Mouse (Mus musculus) B cell, adult 62 days (primary cell): Measurements from ENCODE around the gene Gatad2b. TPM values are rescaled to one million over a fixed set of nuclear protein-coding genes. Genes with fewer than 3 reads are reported as not detected.

Source experiments
- total RNA-seq: library from RNA; stranded (reverse); gene quantifications from 4 replicates; pipeline ENCODE4 v1.2.4, GENCODE M21; 2023

Gene Gatad2b
- 124 to 137 TPM (median 130 TPM) in 4 replicates for total RNA-seq

GRCm38 (mm10) chr3:90292345-90293275 is at the start of gene Gatad2b:
Gene Gatad2b, plus strand, starts transcription at chr3:90293178.

DNA sequence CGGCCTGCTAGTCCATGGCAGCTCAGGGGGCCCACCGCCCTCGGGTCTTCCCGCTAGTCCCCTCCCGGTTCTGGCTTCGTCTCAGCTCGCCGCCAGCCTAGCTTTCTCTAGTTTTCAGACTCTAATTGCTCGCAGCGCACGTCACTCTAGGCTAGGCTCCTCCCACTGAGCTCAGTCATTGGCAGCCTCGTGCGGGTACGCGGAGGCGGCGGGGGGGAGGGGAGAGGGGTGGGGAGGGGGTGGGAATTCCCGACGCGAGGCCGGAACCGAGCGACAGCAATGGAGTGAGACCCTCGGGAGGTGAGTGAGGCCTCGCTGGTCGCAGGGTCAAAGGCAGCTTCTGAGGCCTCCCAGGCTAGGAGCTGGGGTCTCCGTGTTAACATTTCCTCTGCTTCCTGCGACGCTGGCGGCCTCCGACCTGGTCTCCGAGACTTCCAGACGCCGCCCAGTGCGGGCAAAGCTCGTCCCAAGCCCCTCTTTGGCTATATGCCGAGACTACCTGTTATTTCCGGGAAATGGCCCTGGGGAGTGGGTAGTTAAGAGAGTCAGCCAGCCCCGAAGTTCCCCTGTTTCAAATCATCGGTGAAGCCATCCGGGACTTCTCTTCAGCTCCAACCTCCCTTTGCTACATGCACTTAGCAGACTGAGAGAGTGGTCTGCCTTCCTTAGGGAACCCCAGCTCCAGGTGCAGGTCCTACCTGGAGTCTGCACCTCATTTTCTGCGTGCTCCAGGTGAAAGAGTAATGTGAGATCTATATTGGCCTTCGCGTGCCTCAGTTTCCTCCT is 44.8 kb upstream of the Gatad2b start, which contains the start of gene Slc39a1:
Slc39a1 (plus strand) TSS at position 213 of the 786 bp plus-strand sequence.

GRCm38 (mm10) chr3:90253653-90254418 is 39.1 kb upstream of the Gatad2b start, which contains the start of gene Crtc2:
Gene Crtc2, plus strand, starts transcription at chr3:90254163.

DNA sequence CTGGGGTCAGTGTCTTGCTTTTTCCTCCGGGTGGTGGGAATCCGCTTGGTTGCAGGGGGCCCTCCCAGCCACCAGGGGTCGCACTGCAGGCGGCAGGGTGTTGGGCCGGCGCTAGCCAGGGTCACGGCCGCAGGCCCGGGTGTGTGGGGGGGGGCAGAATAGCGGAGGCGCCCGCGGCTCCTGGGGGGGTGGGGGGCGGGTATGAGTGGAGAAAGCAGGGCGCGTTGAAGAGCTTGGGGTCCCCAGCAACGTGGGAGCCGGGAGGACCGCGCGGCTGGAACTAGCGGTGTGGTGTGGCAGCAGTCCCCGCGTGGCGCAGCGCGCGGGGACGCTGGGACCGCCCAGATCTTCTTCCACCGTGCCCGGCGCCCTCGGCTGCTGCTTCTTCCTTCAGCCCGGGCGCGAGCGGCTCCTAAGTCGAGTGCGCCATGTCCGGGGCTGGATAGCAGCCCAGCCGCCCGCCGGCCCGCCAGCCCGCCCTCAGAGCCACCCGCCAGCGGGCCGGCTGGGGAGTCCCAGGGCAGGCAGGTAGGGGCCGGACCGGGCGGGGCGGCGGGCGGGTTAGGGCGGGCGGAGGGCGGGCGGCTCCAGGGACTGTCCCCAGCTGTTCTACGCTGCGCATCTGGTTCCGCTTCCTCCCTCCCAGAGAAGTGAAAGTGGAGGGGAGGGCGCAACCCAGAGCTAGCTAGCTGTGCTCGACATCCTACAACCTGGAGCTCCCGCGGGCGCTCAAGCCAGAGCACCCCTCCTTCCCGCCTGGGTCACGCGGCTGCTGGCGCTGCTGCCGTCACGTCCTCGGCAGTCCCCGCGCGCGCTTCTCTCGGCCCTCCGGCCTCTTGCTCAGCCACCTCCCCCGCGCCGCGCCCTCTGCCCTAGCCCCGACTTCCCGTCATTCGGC is 27.7 kb upstream of the Gatad2b start, which contains the start of gene Dennd4b:
Dennd4b (plus strand) TSS at position 152 of the 898 bp plus-strand sequence.

DNA sequence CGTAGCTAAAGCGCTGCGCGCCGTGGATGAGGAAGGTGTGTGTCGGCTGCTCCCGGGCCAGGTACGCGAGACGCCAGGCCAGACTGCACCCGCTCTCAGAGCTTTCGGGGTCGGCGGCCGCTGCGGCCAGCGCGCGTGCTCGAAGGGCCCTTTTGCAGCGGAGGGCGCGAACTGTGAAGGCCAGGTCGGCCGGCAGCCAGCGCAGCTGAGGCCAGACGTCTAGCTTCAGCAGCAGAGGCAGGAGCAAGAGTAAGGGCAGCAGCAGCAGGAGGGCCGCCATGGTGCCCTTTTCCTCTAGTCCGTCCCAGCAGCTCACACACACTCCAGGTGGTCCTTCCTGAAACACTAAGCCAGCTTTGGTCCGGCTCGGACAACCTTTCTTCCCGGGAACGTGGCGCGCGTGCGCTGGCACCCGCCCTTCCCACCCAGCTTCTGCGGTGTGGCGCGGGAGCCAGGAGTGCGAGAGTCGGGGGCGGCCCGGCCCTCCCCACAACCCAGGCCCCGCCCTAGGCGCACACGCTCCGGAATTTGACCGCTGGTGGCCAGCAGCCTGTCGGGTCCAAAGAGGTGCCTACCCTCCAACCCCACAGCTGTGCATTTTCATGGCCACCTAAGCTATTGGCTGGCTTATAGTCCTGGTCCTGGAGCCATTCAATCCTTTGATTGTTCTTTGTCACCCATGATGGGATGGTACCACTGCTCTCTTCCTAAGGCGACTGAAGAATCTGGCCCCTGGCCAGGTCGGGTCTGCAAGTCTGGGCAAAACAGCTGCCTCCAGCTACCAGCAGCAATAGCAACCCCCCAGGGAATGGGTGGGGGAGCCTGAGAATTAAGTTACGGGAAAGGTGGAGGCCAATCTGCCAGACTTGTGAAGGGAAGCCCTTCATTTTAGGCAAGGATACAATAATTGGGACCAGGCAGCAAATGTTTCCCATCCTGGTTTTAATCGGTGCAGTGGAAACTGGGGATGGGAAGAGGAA is 96.8 kb downstream of the Gatad2b start, which contains the start of gene Slc27a3:
Slc27a3 (minus strand) TSS at position 428 of the 980 bp plus-strand sequence.

Other genes starting within 250 kb of the Gatad2b start
- gene 4933434E20Rik, start 241.5 kb upstream of the Gatad2b start, total RNA-seq: 107 to 116 TPM (median 114 TPM) in 4 replicates
- 331 to 385 TPM (median 358 TPM) in 4 replicates for gene Ubap2l, start 240.6 kb upstream of the Gatad2b start, total RNA-seq
- gene Tpm3, start 220.5 kb upstream of the Gatad2b start, total RNA-seq: 545 to 588 TPM (median 552 TPM) in 4 replicates
- 1.7 to 2.5 TPM (median 1.9 TPM) in 4 replicates for gene Nup210l, start 189.0 kb upstream of the Gatad2b start, total RNA-seq
- gene Rps27, start 79.5 kb upstream of the Gatad2b start, total RNA-seq: 9,520 to 10,422 TPM (median 10,240 TPM) in 4 replicates
- gene Rab13, start 79.5 kb upstream of the Gatad2b start, total RNA-seq: 0.72 to 0.92 TPM in 2 of 4 replicates, not detected in the others
- 83.4 to 92.8 TPM (median 90.6 TPM) in 4 replicates for gene Jtb, start 61.6 kb upstream of the Gatad2b start, total RNA-seq
- not detected in 4 replicates for gene Creb3l4, start 49.7 kb upstream of the Gatad2b start, total RNA-seq
- gene Slc39a1, start 45.0 kb upstream of the Gatad2b start, total RNA-seq: 25.9 to 33.1 TPM (median 28.9 TPM) in 4 replicates
- 187 to 216 TPM (median 200 TPM) in 4 replicates for gene Crtc2, start 39.0 kb upstream of the Gatad2b start, total RNA-seq
- 174 to 184 TPM (median 178 TPM) in 4 replicates for gene Dennd4b, start 28.0 kb upstream of the Gatad2b start, total RNA-seq
- 0.91 to 1.4 TPM (median 1.1 TPM) in 4 replicates for gene Slc27a3, start 96.8 kb downstream of the Gatad2b start, total RNA-seq
- 50.2 to 54.0 TPM (median 52.5 TPM) in 4 replicates for gene Ints3, start 140.4 kb downstream of the Gatad2b start, total RNA-seq
- not detected in 4 replicates for gene Npr1, start 172.7 kb downstream of the Gatad2b start, total RNA-seq
- gene Ilf2, start 182.9 kb downstream of the Gatad2b start, total RNA-seq: 92.2 to 99.3 TPM (median 93.2 TPM) in 4 replicates
- 56.1 to 60.1 TPM (median 57.1 TPM) in 4 replicates for gene Snapin, start 197.9 kb downstream of the Gatad2b start, total RNA-seq
- gene Chtop, start 216.3 kb downstream of the Gatad2b start, total RNA-seq: 193 to 200 TPM (median 196 TPM) in 4 replicates
- gene S100a1, start 221.2 kb downstream of the Gatad2b start, total RNA-seq: 0.95 to 1.3 TPM in 2 of 4 replicates, not detected in the others
- gene S100a13, start 221.3 kb downstream of the Gatad2b start, total RNA-seq: 14.6 to 23.9 TPM (median 17.6 TPM) in 4 replicates
- gene S100a14, start 233.7 kb downstream of the Gatad2b start, total RNA-seq: 0.44 TPM in 1 of 4 replicates, not detected in the others
- gene S100a16, start 244.1 kb downstream of the Gatad2b start, total RNA-seq: not detected in 4 replicates